Mouse (Mus musculus) heart, postnatal 0 days (tissue): ENCODE data around the gene Tigit.

Experiments used
- CTCF ChIP-seq: IDR thresholded peaks from 2 replicates; pipeline ENCODE4 v1.5.1; 2016; ENCODE audit warnings: antibody characterized with exemption, control low read depth, low read depth
- EP300 ChIP-seq: IDR thresholded peaks from 2 replicates; pipeline ENCODE4 v1.6.1; 2016; ENCODE audit warnings: antibody characterized with exemption, low read depth

- no peak for TF ChIP-seq CTCF
- no peak for TF ChIP-seq EP300
Measured at GRCm38 (mm10) chr16:43604399-43605013, 59.4 kb downstream of the Tigit start.
